Mouse (Mus musculus): ENCODE measurements around the gene Gm8246.
"Not testable (repeated sequence)": the region's sequence is repeated elsewhere in the genome, so short reads cannot be mapped to it uniquely, and the experiment has no call there.

The Gm8246 gene

DNA sequence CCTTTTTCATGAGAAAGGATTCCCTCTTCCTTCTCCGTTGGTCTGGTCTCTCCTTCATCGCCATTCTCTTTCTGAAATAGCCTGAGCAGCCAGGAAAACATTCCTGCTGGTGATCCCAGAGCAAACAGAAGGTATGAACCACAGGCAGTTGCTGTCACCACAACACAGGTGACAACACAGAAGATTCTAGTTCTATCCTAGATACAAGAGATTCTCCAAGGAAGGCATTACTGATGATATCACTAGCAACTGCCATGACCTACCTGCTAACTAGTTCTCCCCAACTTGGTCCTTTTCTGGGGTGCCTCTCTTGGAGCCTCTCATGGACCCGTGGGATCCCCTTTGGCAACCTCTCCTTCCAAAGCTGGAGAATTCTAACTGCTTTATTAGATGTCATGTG lies at the start of gene Gm8246:
TSS of gene Gm8246 (minus strand) at position 101 of the 400 bp plus-strand sequence.
- not testable (repeated sequence) for DNase-seq (ENCODE audit: low spot score)

DNA sequence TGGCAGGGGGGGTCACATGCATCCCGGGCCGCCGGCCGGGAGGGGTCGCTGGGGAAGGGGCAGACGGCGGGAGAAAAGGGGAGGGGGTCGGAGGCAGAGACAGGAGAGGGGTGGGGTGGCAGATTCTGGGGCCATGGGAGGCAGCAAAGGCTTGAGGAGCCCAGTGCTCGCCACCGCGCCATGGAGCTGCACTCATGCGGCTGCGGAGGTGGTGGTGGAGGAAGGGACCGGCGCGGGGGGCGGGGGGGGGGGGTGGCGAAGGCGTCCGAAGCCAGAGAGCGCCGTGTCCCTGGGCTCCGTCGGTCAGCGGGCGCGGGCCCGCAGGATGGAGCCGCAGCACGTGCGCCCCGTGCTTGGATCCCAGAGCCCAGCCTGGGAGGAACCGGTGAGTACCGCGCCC lies 23.7 kb upstream of the Gm8246 start, which contains the start of gene Gm3488:
TSS of gene Gm3488 (plus strand) at position 301 of the 400 bp plus-strand sequence.
- DNase-seq (ENCODE audit: low spot score): not testable (repeated sequence)

GRCm38 (mm10) chr14:5483907-5484306 lies 6.3 kb upstream of the Gm8246 start, which contains the start of gene Gm3187:
Gene Gm3187 (plus strand): TSS chr14:5484207.
- not testable (repeated sequence) for DNase-seq (ENCODE audit: low spot score)

DNA sequence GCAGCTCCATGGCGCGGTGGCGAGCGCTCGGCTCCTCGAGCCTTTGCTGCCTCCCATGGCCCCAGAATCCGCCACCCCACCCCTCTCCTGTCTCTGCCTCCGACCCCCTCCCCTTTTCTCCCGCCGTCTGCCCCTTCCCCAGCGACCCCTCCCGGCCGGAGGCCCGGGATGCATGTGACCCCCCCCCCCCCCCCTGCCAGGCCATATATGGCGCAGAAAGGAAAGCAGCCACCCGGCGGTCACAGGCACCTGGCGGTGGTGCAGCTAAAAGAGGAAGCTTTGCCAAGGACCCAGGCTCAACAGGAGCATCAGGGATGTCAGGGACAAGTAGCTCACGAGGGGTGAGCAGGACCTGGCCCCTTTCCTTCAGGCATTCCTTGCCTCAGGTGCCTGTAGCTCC lies 17.2 kb downstream of the Gm8246 start:
- not testable (repeated sequence) for DNase-seq (ENCODE audit: low spot score)

GRCm38 (mm10) chr14:5455367-5455766 lies 22.3 kb downstream of the Gm8246 start, which contains the start of gene Gm3194:
Gene Gm3194 (minus strand): TSS chr14:5455467.
- not testable (repeated sequence) for DNase-seq (ENCODE audit: low spot score)
